Mouse (Mus musculus) embryonic fibroblast, embryonic 13.5 days (primary cell): Measurements from ENCODE around the gene Maats1. TPM values are rescaled to one million over a fixed set of nuclear protein-coding genes. Genes with fewer than 3 reads are reported as not detected.

ENCODE experiments used
- H3K27ac ChIP-seq: 2 replicates; pipeline ENCODE4 v1.5.1; 2012; ENCODE audit warnings: low read length, control low read depth, inconsistent platforms; ENCODE audit not compliant: insufficient read depth
- H3K4me1 ChIP-seq: 2 replicates; pipeline ENCODE4 v1.6.1; 2011; ENCODE audit warnings: low read length; ENCODE audit not compliant: control insufficient read depth, insufficient read depth
- H3K4me3 ChIP-seq: 2 replicates; pipeline ENCODE4 v1.5.1; 2011; ENCODE audit warnings: mild to moderate bottlenecking, control low read depth, low read length; ENCODE audit not compliant: insufficient read depth
- CTCF ChIP-seq: IDR thresholded peaks from 2 replicates; pipeline ENCODE4 v1.5.1; 2011; ENCODE audit warnings: mild to moderate bottlenecking, control low read depth, low read length, moderate library complexity, borderline replicate concordance; ENCODE audit not compliant: insufficient read depth
- POLR2A ChIP-seq: IDR thresholded peaks from 2 replicates; pipeline ENCODE4 v1.6.1; 2011; ENCODE audit warnings: low read depth, mild to moderate bottlenecking, control low read depth, low read length, moderate library complexity
- polyA plus RNA-seq: library from polyadenylated mRNA; stranded (reverse); fragments of >200 nt; gene quantifications from 2 replicates; pipeline ENCODE4 v1.2.4, GENCODE M21; 2011; ENCODE audit warnings: low read depth; ENCODE audit not compliant: missing spikeins, insufficient read length

Gene Maats1
- polyA plus RNA-seq, 1 experiment, result not detected

DNA sequence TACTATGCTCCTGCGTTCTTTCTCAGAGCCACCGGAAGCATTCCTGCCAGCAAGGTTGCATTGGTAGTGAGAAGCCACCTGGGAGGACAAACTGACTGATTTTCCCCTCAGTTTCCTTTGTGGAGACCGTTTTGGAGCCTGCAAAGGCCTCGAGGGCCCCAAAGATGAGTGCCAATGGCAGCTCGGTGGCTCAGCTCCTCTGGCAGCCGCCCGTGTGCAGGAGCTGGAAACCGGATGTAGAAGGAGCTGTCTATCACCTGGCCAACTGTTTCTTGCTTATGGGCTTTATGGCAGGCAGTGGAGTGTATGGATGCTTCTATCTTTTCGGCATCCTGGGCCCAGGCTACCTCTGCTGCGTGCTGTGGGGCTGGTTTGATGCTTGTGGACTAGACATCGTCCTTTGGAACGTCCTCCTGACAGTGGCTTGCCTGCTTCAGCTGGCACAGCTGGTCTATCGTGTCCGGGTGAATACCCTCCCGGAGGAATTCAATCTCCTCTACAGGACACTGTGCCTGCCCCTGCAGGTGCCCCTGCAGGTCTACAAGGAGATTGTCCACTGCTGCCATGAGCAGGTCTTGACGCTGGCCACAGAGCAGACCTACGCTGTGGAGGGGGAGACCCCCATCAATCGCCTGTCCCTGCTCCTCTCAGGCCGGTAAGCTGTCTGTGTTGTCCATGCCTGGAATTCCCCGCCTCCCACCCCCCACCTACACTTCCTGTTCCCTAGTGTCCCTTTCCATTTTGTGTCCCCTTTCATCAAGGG lies 20.7 kb upstream of the Maats1 start:
- Histone ChIP-seq H3K4me3 (no peak overlapping the region), H3K27ac (no peak overlapping the region), H3K4me1 (no peaks in the 10 kb centered on the region)
- TF ChIP-seq CTCF (no peak), POLR2A (no peak)

DNA sequence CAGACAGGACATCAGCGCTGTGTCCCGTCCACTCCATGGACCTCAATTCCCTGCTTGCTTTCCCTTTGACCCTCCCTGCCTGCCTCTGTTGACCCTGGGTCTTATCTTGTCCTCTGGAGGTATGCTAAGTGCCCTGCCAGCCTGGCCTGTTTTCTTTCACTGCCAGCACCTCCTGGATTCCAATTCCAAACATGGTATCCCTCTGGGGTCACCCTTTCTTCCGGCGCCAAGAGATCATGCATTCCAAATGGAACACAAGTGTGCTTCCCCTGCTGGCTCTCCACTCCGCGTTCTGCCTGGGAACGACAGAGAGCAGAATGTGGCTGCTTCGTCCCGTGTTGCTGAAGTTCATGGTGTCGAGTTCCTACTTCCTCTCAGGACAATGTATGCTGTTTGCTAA lies 20.0 kb upstream of the Maats1 start, which contains the start of gene Popdc2:
Popdc2 (plus strand) TSS at position 277 of the 400 bp plus-strand sequence.
- TF ChIP-seq POLR2A (no peak), CTCF (no peak)
- Histone ChIP-seq H3K4me3 (no peak within 1 kb of the TSS), H3K4me1 (no peaks in the 10 kb centered on the region), H3K27ac (no peak within 1 kb of the TSS)

DNA sequence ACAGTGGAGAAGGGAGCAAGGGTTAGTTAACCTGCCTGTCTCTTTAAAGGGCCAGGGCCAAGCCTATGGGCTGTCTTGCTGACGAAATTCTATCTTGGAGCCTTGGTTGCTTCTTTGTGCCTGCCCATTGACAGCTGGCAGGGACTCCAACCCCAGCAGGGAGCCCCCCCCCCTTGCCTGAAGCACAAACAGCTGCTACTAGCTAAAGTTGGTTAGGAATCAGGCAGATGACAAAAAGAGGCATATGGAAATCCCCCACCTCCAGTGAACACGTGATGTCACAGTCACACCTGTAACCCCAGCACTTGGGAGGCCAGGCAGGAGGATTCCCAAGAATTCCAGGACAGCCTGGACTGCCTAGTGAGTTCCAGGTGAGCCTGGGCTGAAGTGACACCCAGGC lies 18.4 kb upstream of the Maats1 start:
- H3K27ac ChIP-seq, result no peak overlapping the region

DNA sequence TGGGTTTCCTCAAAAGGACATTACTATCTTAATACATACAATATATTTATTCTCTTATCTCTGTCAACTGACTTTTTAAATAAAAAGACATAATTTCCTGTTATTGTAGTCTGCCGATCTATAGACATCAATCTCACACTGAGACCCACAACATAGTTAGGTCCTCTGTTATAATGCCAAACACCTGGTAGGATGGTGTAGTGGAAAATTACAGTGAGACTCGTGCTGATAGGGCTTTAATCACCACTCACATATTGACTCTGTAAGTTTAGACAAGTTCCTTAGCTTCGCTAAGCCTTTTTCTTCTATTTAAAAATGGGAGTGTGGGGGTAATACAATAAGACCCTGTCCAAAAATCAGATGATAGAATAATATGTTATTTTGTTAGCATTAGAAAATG lies 17.9 kb upstream of the Maats1 start:
- no peak overlapping the region for H3K4me3 ChIP-seq
- H3K27ac ChIP-seq, result no peak overlapping the region
- H3K4me1 ChIP-seq, result no peaks in the 10 kb centered on the region
- TF ChIP-seq CTCF, result no peak

More for the DNA sequence above, 18.4 kb upstream of the Maats1 start:
- no peaks in the 10 kb centered on the region for H3K4me1 ChIP-seq
- no peak for TF ChIP-seq CTCF
- no peak for TF ChIP-seq POLR2A
- H3K4me3 ChIP-seq, result no peak overlapping the region

DNA sequence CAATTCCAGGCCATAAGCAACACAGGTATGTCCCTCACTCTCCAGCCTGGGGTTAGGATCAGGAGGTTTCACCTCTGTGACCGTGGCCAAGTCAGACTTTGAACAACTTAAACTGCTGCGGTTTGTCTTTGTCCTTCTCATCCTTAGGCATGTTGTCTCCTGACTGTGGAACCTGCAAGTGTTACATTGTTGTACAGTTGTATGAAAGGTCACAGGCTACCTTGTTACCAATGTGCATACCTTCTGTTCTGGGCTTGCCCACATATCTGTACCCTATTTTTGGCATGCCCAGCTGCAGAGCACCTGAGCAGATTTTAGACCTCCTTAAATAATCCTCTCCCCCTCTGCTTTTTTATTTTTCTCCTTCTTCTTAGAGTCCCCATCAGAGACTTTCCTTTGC lies 17.3 kb upstream of the Maats1 start:
- H3K4me3 ChIP-seq, result no peak overlapping the region
- TF ChIP-seq POLR2A (no peak), CTCF (no peak)
- H3K27ac ChIP-seq, result no peak overlapping the region
- H3K4me1 ChIP-seq, result no peaks in the 10 kb centered on the region

DNA sequence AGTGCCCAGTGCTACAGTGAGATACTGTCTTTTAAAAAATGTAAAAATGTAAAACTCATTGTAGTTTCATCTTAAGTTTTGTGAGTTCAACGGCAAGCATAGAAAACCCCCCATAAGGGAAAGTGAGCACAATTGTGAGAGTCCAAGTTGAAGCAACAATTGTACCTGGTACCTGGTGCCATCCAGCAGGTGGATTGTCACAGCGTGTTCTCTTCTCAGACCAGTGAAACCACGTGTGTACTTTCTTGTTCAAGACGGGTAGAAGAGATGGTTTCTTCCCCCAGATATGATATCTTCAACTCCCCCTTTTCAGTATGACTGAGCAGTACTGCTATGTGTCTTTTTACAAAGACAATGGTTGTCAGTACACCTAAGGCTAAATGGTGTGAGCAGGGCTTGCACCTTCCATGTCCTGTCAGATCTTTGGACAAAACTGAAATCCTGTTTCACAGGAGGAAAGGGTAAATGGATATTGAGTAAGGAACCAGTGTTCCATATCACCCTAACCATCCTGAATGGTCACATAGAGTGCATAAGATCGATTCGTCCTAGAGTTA lies 16.4 kb upstream of the Maats1 start:
- Histone ChIP-seq H3K4me3 (no peak overlapping the region), H3K27ac (no peak overlapping the region), H3K4me1 (no peaks in the 10 kb centered on the region)
- TF ChIP-seq POLR2A (no peak), CTCF (no peak)

DNA sequence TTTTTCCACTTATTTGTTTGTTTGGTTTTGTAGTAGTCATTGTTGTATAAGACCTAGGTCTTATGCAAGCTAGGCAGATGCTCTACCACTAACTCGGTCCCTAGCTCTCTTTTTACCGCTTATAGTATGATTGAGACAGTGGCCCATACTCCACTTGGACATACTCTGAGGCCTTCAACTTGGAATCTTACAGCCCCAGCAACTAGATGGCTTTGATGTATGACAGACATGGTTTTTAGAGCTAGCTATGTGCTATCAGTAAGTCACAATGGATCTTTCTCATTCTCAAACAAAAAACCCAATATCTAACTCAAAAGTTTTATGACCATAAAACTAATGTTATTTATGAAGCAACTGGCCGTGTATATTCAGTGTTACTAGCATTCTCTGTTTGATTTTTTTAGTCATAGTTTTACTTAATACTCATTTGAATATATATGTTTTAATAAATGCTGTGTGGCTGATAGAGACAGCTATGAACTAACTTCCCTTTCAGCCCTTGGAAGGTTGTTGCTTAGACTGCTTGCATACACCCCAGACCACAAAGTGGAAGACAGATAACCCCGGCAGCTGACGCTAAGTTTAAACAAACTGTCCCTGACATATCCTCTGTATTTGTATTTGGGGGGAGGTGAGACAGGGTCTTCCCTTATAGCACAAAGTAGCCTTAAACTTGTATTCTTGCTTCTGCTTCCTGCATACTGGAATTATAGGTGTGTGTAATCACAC lies 12.4 kb upstream of the Maats1 start:
- H3K27ac ChIP-seq, result no peak overlapping the region
- no peak overlapping the region for H3K4me3 ChIP-seq
- no peak for TF ChIP-seq POLR2A
- no peaks in the 10 kb centered on the region for H3K4me1 ChIP-seq

DNA sequence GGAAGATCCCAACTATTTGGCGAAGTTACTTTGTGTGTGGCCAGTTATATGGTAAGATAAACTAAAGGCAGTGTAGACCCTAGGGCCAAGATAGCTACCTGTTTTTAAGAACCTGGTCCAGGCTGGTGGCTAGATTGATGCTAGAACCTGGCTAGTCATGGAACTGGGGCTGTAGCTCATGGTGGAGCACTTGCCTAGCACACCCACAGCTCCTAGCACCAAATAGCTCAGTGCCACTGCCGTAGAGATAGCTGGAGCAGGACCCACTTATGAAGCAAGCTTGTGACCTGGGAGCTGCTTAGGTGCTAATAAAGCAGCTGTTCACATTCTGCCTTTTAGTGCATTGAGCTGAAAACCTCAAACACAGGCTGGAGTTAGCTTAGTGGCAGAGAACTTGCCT lies 11.7 kb upstream of the Maats1 start:
- H3K27ac ChIP-seq, result no peak overlapping the region
- no peak overlapping the region for H3K4me3 ChIP-seq
- no peaks in the 10 kb centered on the region for H3K4me1 ChIP-seq
- TF ChIP-seq POLR2A (no peak), CTCF (no peak)

DNA sequence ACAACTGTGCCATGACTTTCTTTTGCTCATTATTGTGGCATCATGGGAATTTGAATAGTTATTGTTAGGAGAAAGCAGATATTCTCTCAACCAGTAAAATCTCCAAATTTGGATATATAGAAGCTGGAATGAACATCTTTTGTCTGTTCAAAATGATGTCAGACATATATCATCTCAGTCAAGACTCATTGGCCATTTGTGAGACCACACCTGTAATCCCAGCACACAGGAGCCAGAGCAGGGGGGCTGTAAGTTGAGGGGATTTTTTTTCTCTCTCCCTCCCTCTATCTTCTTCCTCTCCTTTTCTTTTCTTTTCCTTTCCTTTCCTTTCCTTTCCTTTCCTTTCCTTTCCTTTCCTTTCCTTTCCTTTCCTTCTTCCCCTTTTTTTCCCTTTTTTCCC lies 10.9 kb upstream of the Maats1 start:
- TF ChIP-seq CTCF, result no peak
- TF ChIP-seq POLR2A, result no peak
- no peak overlapping the region for H3K4me3 ChIP-seq
- no peak overlapping the region for H3K27ac ChIP-seq
- H3K4me1 ChIP-seq, result peaks cover 3% of the 10 kb centered on the region; the same call in 1 of the 2 replicates

DNA sequence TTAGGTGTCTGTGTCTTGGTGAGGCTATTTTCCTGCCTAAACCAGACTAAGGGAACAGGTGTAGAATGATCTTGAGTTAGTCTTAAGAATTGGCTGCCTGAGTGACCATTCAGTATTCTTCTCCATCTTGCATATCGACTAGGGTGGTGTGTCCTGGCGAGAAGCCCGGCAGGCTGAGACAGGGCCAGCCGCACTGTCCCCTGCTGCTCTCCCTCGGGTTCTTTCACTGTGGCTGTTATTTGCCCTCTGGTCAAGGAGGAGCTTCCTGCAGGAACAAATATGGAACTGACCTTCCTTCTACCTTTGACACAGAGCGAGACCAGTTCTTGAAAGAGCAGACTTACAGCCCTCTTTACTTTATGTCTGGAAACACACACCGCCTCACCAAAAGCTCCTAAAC lies 10.1 kb upstream of the Maats1 start:
- TF ChIP-seq POLR2A (no peak), CTCF (no peak)
- H3K27ac ChIP-seq, result no peak overlapping the region
- H3K4me3 ChIP-seq, result no peak overlapping the region
- H3K4me1 ChIP-seq, result peaks cover 3% of the 10 kb centered on the region; the same call in 1 of the 2 replicates
